Mouse (Mus musculus) brain, embryonic 14.5 days (tissue): Measurements from ENCODE around the gene Frmpd2.

ENCODE experiments used
- CTCF ChIP-seq: fragments of 200-500 bp; IDR thresholded peaks from 2 replicates; pipeline ENCODE4 v1.5.1; 2012; ENCODE audit warnings: inconsistent platforms, mild to moderate bottlenecking, moderate library complexity, borderline replicate concordance; ENCODE audit not compliant: insufficient read depth, insufficient read length; ENCODE audit errors: extremely low read depth
- POLR2A ChIP-seq: fragments of 200-500 bp; IDR thresholded peaks from 2 replicates; pipeline ENCODE4 v1.6.1; 2012; ENCODE audit warnings: mild to moderate bottlenecking, inconsistent platforms, borderline replicate concordance; ENCODE audit not compliant: poor library complexity, insufficient read depth, insufficient read length, severe bottlenecking; ENCODE audit errors: extremely low read depth

GRCm38 (mm10) chr14:33449296-33449840 is 22.1 kb upstream of the Frmpd2 start:
- TF ChIP-seq POLR2A (no peak), CTCF (no peak)
